Mouse (Mus musculus): ENCODE data around the gene Agmat.

Gene Agmat

GRCm38 (mm10) chr4:141781201-141781985 lies 34.9 kb downstream of the Agmat start:
- DNase-seq, result no peak

DNA sequence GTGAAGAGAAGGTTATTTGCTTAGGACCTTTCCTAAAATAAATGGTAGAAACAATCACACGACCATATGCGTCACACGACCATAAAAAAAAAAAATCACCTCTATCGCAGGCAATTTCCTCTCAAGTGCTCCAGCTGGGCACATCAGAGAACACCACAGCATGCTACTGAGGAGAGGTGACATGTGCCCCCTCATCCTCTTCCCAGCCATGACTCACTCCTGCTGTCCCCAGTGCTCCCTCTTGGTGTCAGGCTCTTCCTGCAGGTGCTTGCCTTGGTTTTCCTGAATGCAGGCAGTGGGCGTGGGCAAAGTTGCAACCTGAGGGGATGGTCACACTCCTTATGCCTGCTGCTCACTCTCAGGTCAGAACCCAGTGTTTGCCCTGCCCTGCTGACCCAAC lies 38.4 kb downstream of the Agmat start:
- no peak for DNase-seq

- DNase-seq, result no peak
These were observed 39.7 kb downstream of the Agmat start for GRCm38 (mm10) chr4:141786141-141786540.

GRCm38 (mm10) chr4:141787046-141787445 lies 40.6 kb downstream of the Agmat start:
- DNase-seq, result no peak

GRCm38 (mm10) chr4:141787462-141787861 lies 41.0 kb downstream of the Agmat start:
- no peak for DNase-seq

GRCm38 (mm10) chr4:141789564-141790218 lies 43.2 kb downstream of the Agmat start:
- no peak for DNase-seq

GRCm38 (mm10) chr4:141790524-141790990 lies 44.1 kb downstream of the Agmat start, which contains the start of gene Dnajc16:
Gene Dnajc16 (minus strand): TSS chr4:141790931.
- peak; percentile 96 for DNase-seq

- DNase-seq, result no peak
These were observed 45.0 kb downstream of the Agmat start for GRCm38 (mm10) chr4:141791486-141791885.

DNA sequence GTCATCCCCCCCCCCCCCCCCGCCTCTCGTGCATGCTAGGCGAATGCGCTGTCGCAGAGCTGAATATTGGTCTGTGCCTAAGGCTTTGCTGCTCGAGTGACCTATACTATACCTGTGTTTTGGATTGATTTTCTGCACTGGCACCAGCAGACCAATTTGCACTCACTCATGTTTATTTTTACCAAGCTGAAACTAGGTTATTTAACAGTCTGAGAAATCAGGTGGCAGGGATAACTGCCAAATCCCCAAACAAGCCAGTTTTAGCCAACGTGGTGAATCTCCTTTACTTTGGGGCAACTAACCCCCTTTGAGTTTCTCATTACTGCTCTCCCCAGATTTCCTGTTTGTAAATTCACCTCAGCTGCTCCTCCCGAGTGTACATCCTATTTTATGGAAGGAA lies 45.5 kb downstream of the Agmat start:
- no peak for DNase-seq

DNA sequence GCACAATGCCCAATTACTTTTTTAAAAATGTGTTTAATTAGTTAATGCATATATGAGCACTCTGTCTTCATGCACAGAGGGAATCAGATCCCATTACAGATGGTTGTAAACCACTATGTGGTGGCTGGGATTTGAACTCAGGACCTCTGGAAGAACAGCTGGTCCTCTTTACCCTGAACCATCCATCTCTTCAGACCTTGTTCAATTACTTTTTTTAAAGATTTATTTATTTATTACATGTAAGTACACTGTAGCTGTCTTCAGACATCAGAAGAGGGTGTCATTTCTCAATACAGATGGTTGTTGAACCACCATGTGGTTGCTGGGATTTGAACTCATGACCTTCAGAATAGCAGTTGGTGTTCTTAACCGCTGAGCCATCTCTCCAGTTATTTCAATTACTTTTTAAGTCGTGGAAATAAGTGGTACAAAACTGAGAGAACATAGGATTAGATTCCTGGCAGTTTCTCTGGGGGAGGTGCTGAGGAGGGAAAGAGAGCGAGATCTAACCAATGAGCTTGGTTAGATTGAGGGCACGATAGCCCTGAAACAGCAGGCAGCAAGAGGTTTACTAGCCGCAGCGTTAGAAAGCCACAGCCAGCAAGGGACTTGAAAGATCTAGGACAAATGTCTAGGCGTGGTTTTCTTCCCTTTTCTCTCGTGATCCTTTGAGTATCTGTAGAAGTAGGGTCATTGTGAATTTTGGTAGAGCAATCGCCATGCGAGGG lies 46.2 kb downstream of the Agmat start:
- DNase-seq, result no peak

DNA sequence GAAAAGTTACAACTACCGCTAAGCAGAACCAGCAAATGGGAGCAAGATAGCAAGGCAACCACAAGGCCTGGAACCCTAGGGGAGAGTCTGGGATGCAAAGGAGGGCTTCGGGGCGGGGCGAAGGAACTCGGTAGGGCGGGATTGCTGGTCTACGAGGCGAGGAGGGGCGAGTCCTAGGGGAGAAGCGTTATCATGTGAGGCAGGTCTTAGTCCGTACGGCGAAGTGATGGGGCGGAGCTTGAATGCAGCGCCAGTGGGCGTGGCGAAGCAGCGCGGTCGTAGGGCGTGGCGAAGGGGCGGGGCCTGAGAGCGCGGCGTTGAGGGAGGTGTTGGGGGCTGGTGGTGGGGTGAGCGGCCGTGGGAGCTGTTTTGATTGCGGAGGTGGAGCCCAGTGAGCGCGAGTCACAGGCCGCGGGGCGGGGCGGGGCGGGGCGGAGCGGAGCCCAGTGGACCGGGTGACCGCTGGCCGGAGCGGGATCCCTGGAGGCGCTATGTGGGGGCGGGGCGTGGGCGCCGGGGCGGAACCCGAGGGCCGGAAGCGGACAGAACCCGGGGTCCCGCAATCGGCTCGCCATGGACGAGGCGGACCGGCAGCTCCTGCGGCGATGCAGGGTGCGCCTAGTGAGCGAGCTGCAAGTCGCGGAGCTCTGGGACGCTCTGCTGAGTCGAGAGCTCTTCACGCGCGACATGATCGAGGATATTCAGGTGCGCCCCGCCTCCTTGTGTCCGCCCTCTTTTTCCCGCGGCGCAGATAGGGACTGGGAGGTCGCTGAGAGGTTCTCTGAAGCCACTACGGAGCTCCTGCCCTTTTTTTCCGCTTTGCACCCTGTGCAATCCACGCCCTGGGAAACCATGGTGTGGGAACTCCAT lies 47.0 kb downstream of the Agmat start, which contains the start of gene Casp9:
TSS of gene Casp9 (plus strand) at position 331 of the 870 bp plus-strand sequence.
- peak; percentile 95 for DNase-seq

DNA sequence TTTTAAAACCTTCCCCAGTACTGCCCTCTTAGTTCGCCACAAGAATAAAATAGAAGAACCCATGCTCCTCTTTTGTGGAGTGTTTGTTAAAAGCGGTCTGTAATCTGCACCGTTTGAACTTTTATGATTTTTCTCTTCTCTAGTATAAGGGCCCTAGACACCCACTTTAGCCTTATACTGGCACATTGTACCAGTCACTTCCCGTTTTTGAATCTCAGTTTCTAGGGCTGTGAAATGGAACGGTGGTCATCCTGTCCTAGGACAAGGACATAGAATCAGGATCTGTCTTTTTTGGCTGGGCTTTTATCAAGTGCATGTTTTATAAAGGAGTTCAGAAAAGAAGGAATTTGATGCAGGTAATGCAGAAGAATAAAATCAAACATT lies 47.7 kb downstream of the Agmat start:
- DNase-seq, result no peak

- DNase-seq, result no peak
These were observed 49.9 kb downstream of the Agmat start for GRCm38 (mm10) chr4:141796356-141796755.

GRCm38 (mm10) chr4:141796954-141797353 lies 50.5 kb downstream of the Agmat start:
- no peak for DNase-seq

- DNase-seq, result no peak
These were observed 51.1 kb downstream of the Agmat start for GRCm38 (mm10) chr4:141797545-141797944.

GRCm38 (mm10) chr4:141804105-141804504 lies 57.6 kb downstream of the Agmat start:
- no peak for DNase-seq

DNA sequence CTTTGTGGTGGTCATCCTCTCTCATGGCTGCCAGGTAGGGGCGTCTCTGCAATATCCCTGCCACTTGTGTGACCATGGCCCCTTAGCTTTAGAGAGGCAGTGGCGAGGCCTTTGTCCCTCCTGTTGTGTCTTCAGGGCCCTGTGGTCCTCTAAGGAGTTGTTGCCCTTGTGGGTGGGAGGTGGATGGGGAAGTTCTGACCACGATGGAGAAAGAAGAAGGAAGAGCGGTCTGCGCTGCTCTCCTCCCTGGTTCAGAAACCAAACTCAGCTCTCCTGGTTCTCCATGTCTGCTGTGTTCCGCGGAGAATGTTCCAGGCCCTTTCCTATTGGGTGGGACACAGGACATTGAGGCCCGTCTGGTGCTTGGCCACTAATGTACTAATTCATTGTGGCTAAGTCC lies 59.4 kb downstream of the Agmat start:
- DNase-seq, result no peak

All from right cerebral cortex, postnatal 25 days (tissue).